ENCODE assay signal across 26 mouse cellular contexts in genomic region chr12:75682842-75683241, GRCm38 (mm10). TPM values are rescaled to one million over a fixed set of nuclear protein-coding genes. Genes with fewer than 3 reads are reported as not detected.
DNase-seq lines count a peak whose midpoint lies in the region; TF ChIP-seq lines count a peak whose summit lies in the region.
"Had no signal": no experiment of that assay in that cellular context is flagged by ENCODE, and none has a peak within 500 bp of the region (broad histone marks: within the 10 kb centered on the region; RNA-seq: fewer than 3 reads in every experiment).

No protein-coding gene starts in this region.

- TF ChIP-seq CTCF in embryonic fibroblast, embryonic 13.5 days (IDR thresholded peaks at IDR 0.05; ENCODE audit: borderline replicate concordance, insufficient read depth, low read length): no peak

- no peak overlapping the region for H3K4me3 ChIP-seq in embryonic fibroblast, embryonic 13.5 days (ENCODE audit: insufficient read depth, low read length)
- H3K4me3 ChIP-seq: embryonic facial prominence, embryonic 10.5 days; embryonic facial prominence, embryonic 13.5 days; forebrain, embryonic 10.5 days; forebrain, embryonic 13.5 days; heart, embryonic 12.5 days; heart, embryonic 15.5 days; hindbrain, embryonic 10.5 days; hindbrain, embryonic 13.5 days; intestine, embryonic 15.5 days had no signal

- no peaks in the 10 kb centered on the region for H3K4me1 ChIP-seq in embryonic fibroblast, embryonic 13.5 days (ENCODE audit: control insufficient read depth, insufficient read depth, low read length)
- H3K4me1 ChIP-seq: embryonic facial prominence, embryonic 10.5 days; embryonic facial prominence, embryonic 13.5 days; forebrain, embryonic 10.5 days; forebrain, embryonic 13.5 days; heart, embryonic 12.5 days; heart, embryonic 15.5 days; hindbrain, embryonic 10.5 days; hindbrain, embryonic 13.5 days; intestine, embryonic 15.5 days had no signal

- H3K27ac ChIP-seq in embryonic fibroblast, embryonic 13.5 days (ENCODE audit: insufficient read depth, low read length): peak overlapping the region; percentile 45; the same call in 1 of the 2 replicates
- H3K27ac ChIP-seq: embryonic facial prominence, embryonic 10.5 days; embryonic facial prominence, embryonic 13.5 days; forebrain, embryonic 10.5 days; forebrain, embryonic 13.5 days; heart, embryonic 15.5 days; hindbrain, embryonic 10.5 days; hindbrain, embryonic 13.5 days; intestine, embryonic 15.5 days had no signal

- no peak for TF ChIP-seq POLR2A in embryonic fibroblast, embryonic 13.5 days (IDR thresholded peaks at IDR 0.05; ENCODE audit: low read depth, low read length)

- peak; percentile 9 for DNase-seq in adrenal gland, postnatal 14 days
- DNase-seq in adrenal gland, postnatal 4 days (ENCODE audit: low spot score in 2 of 2): no peak
- DNase-seq in 3T3-L1 (ENCODE audit: low read depth, low spot score): peak; percentile 85
- no peak for DNase-seq in right cerebral cortex, postnatal 4 days
- DNase-seq in urinary bladder, postnatal 25 days (ENCODE audit: low spot score): no peak
- no peak for DNase-seq in left cerebral cortex, adult 11 months (ENCODE audit: low spot score)
- DNase-seq: adrenal gland, postnatal 10 days; cerebellum, adult 11-12 months; cerebellum, adult 8-10 months; cerebellum, postnatal 10 days; cerebellum, postnatal 36 days; embryo, embryonic 11 days; gastrocnemius, postnatal 14 days; heart, adult 18-20 months; heart, postnatal 10 days; heart, postnatal 36 days had no signal

RNA-seq across cellular contexts. Expression of gene Wdr89, which starts 13.5 kb away (rescaled TPM):
- 3.6 and 5.0 TPM in 2 replicates for total RNA-seq in adrenal gland, postnatal 14 days (2021)
- 1 to 10 TPM; 7.8 to 8.5 TPM for total RNA-seq in adrenal gland, postnatal 4 days (2021)
- polyA plus RNA-seq in embryonic fibroblast, embryonic 13.5 days (2011; ENCODE audit: insufficient read length, low read depth, missing spikeins): 25.5 and 32.7 TPM in 2 replicates

RNA-seq across cellular contexts. Expression of gene Sgpp1, which starts 52.7 kb away (rescaled TPM):
- 89.2 and 93.5 TPM in 2 replicates for total RNA-seq in adrenal gland, postnatal 14 days (2021)
- 10 to 100 TPM; 62.7 to 65.8 TPM for total RNA-seq in adrenal gland, postnatal 4 days (2021)
- polyA plus RNA-seq in embryonic fibroblast, embryonic 13.5 days (2011; ENCODE audit: insufficient read length, low read depth, missing spikeins): 27.9 TPM in 2 replicates

Comparison
In these comparisons a context has a peak if more than half of its experiments do, and no peak if none do; other contexts are left out.
1. DNase-seq: peak in adrenal gland, postnatal 14 days (single experiment) and 3T3-L1 (single experiment); none in adrenal gland, postnatal 4 days (0 of 2), right cerebral cortex, postnatal 4 days (single experiment), urinary bladder, postnatal 25 days (single experiment) and left cerebral cortex, adult 11 months (single experiment).